Mouse (Mus musculus): ENCODE results near the gene Gm37240.
A peak's percentile ranks its signal among the peaks of the same experiment; 100 is the strongest.

Gm37240 gene

DNA sequence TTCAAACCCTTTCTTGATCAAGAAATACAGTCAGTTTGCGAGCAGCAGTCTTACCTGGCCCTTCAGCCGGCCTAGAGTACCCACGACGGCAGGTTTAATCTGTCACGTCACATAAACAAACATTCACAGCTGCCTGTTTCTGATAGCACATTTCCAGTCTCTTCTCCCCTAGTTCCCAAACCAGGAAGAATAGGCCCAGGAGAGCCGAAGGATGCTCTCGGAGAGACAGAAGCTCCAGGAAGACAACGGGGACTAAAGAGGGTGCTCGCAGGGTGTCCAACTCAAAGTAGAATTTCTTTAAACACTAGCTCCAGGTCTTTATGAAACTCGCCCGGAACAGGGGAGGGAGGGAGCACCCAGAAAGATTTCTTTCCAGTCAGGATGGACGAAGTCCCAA is 1408.4 kb downstream of the Gm37240 start:
- DNase-seq, result no peak

DNA sequence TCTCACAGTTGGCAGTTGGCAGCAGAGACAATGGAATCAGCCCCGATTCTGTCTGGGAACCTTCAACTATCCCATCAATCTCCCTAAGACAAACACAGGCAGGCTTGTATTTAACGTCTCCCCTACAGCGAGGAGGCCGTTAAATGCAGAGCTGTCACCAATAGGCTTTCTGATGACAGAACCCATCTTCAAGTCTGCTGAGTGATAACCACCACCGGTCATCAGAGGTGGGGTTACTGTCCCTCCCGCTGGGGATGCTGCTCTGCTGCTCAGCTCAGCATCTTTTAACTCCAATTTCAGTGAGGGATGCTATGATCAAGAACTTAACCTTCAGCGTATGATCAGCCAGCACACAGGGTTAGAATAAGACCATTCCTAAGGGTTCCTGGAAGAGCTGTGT is 1409.1 kb downstream of the Gm37240 start:
- DNase-seq, result no peak

DNA sequence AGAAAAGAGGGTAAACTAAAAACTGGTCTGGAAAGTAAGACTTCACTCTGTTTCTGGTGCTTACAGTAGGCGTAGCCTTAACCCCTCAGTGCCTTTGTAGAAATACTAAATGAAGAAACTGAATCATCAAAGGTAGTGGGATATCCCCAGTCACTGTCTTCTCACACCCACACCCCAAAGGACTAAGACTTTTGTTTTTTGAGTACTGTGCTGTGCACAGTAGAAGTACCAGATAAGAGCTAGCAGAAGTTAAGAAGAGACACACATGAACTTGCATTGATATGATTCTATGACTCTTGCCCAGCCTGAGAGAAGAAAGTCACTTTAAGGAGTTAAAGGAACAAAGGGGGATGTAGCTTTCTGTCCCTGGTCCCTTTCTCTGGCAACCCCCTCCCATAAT is 1409.8 kb downstream of the Gm37240 start:
- no peak for DNase-seq

DNA sequence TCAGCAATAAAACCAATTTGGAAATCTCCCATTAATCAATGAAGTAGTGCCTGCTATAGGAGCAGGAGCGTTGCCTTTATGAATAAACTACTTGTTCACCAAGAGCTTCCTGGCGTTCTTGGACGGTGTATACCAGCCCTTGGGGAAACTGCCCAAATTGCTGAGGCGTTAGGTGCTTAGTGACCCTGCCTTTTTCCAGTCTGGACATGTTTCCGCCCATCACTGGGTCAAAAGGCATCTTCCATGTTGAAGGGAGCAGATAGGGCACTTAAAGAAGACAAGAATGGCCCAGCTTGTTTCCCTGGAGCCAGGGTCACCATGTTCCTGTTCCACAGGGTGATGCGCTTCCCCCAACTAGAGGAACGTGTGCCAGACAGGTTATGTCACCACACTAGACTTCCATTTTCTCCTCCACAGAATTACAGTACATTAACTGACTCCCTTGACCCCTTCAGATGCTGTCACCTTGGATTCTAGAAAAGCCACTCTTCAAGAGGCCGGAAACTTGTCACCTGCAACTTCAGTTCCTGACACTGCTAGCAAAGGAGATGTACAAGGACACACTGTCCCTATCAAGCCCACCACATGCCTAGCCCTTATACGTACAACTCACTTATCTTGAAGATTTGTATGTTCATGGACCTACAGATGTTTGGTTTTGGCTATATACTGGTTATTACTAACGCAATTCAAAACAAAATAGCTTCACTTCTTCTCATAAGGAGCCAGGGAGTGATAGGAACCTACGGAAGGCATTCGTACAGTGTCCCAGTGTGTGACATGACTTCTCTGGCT is 1412.1 kb downstream of the Gm37240 start:
- DNase-seq, result no peak

DNA sequence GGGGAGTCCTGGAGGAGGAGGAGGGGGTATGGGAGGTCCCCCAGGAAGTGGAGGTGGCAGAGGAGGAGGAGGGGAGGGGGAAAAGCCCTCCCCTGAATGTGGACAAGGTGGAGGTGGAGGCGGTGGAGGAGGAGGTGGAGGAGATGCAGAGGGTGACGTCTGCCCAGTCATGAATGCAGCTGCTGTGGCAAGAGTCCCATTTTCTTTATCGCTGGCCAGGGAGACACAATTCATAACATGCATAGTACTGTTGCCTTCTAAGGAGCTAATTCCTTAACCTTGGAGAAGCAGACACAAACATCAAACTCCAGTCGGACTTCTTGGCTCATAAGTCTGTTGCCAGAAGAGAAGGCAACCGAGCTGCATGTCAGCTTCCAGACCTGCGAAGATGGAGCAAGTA is 1412.9 kb downstream of the Gm37240 start:
- no peak for DNase-seq

DNA sequence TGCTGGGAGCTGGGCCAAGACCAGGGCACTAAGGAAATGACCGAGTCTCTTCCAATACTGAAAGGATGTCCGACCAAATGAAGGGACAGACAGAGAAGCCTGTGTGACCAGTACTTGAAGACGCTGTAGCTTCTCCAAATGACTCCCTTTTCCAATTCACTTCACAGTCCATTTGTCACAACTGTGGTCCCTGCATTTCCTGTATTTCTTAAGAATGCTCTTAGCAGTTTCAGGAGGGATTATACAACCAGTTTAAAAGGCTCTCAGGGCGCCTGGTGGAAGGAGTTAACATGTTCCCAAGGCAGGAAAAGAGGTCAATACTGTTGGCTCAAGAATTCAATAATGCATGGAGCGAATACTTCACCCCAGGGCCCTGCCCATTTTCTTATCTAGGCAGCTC is 1414.4 kb downstream of the Gm37240 start:
- DNase-seq, result peak; percentile 38

DNA sequence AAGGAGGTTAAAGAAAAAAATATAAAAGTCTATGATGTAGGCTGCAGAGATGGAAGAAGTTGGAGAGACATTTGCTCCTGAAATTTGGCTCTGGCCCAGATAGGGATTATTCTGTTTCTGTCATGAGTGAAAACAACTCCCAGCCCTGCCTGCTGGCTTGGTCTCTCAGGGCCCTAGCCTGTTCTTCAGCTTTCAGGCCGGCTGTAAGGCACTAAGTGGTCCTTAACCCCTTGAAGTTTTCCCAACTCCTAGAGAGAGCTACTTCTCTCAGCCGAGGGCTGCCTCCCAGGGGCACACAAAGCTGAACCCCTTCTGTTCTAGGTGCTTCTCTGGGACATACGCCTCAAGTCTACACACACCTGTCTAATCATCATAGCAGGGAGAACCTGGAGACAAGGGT is 1414.8 kb downstream of the Gm37240 start:
- peak; percentile 33 for DNase-seq

DNA sequence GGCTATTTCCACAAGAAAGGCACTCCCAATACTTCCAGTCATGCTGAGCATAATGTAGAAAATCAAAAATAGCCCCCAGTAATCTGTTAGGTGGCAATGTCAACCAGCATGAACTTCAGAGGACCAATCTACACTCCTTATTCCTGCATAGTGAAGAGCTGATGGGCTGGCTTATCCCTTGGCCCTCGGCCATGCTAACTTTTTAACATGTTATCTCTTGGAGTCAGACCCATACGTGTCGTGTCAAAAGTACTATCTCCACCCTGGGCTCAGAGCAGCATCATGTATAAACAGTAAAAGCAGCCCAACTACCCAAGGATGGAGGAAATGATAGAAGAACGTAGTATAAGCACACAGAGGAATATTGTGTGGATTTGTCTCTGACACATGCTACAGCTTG is 1416.2 kb downstream of the Gm37240 start:
- no peak for DNase-seq

DNA sequence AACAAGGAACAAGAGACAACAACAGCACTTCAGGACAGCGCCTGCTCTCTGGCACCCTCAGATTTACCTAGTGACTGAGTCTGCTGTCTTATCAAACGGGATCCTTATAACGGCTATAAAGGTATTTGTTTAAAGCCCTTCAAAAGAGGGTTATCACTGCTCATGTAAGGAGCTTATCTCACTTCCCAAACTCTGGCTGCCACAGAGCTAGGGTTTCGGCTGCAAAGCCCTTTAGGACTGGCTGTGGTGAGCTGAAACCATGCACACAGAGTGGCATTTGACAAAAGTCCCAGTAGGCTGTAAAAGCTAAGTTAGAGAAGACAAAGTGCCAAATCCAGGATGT is 1419.2 kb downstream of the Gm37240 start:
- no peak for DNase-seq

DNA sequence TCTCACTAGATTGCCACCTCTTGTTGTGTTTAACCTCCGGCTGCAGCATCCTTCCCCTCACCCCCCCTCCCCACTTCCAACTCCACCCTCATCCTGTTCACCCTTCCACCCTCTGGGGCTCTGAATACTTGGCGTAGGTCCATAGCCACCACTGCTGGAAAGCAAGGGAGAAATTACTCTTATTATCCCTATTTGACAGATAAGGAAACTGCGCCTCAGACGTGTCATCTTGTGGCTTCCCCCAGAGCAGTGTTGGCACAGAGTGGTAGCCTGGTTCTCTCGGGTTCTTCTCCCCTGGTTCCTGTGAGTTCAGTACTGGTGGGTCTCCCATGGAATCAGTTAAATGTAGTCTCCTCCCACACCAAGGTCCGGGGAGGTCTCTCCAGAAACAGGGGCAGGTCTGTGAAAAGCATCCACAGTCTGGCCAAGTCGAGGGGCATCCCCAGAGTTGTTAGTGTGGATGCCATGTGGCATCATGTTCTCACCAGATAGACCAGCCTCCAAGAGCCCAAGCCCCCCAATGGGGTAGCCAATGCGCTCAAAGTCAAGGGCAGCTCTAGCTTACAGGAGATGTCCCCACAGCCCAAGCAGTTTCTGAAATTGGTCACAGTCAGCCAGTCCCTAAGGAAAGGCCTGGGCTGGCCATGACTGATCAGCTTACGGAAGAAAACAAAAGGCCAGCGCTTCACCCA is 1419.8 kb downstream of the Gm37240 start:
- DNase-seq, result no peak

DNA sequence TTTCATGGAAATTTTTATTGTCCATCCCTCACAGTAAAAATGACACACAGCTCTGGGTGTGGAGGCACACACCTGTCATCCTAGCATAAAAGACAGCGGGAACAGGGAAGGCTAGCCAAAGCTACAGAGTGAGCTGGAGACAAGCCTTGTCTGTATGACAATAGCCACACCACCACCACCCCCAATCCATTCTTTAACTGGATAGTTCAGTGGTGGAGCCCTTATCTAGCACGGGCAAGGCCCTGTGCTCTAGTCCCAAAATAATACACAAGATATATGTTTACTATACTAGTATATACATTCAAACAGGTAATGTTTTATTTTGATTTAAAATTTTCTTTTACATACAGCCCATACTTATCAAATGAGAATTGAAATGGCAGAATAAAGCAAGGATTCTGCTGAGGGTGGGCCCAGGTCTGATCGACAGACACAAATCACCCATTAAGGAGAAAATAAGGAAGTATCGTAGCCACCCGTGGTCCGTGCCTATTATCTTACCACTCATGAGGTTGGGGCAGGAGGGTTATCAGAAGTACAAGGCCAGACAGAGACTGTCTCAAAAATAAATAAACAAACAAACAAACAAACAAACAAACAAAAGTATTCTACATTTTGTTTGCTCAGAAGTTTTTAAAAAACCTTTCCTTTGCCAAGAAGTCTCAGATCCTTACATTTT is 1421.4 kb downstream of the Gm37240 start:
- no peak for DNase-seq

DNA sequence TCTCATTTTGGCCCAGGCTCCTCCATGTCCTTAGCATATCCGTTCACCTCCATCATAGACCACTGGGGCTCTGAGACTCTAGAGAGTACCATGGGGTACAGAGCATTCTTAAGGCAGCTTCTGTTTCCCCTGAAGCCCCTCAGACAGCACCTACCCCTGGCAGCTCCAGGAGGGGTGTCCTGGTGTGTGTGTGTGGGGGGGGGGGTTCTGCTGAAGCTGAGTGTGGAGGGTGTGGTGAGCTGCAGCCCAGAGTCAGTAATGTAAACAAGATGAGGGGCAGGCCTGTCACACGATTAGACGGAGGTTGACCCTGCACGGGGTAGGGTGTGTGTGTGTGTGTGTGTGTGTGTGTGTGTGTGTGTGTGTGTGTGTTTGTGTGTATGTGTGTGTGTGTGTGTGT is 1425.6 kb downstream of the Gm37240 start:
- no peak for DNase-seq

DNA sequence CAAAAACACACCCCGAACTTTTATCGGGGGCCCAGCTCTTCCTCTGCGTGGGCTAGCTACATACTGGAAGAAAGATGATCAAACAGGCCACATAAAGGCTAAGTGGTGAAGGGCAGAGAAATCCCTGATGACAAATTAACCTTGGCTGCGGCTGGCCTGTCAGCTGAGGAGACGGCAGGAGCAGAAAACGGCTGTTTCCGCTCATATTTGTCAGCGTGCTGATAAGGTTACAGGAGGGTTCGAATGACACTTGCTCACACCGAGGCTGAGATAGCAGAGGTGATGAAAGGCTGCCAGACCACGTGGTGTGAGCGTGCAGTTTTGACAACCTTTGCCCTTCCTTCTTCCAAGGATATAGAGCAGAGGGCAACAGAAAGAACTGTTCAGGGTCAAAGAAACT is 1426.4 kb downstream of the Gm37240 start:
- DNase-seq, result no peak

DNA sequence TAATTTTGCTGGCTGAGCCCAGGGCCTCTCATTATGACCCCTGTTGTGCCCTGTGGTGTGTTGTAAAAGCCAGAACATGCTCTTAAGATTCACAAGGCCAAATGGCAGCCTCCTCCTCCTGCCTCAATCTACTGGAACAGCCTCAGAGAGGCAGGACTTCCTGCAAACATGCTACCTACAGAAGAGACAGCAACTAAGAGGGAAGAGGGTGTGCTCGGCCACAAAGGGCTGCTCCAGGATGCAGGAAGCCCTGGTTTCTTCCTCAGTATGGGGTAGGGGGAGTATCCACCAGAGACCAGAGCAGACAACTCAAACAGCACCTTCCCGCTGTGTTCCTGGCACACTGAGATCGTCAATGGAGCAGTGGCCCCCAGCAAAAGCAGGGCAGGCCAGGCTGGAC is 1426.8 kb downstream of the Gm37240 start:
- no peak for DNase-seq

DNA sequence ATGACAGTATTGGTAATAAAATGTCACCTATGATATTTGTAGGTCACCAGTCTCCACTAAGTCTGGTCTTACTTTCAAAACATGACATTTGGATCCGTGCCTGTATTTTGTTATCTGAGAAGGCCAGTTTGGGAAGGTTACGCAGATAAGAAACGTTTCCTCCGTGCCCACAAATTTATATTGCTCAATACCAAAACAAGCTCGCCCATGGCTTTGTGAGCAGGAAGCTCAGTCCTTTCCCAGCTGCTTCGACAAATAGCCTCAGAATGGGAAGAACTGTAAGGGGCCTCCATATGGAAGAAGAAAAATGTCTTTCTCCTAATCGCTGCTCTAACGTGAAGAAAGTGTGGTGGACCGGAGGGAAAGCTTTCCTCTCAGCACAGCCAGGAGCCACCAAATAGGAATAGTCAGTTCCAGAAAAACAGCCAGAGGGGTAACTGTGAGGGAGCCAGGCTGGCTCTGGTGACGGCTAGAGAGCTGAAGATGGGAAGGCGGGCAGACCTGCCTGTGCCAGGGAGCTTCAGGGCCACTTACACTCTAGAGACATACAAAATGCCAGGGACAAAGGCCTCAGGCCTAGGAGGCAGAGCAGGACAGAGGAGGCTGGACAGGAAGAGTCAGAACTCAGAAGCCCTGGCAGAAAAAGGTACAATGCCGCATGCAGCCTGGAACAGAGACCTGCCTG is 1431.4 kb downstream of the Gm37240 start:
- DNase-seq, result no peak

DNA sequence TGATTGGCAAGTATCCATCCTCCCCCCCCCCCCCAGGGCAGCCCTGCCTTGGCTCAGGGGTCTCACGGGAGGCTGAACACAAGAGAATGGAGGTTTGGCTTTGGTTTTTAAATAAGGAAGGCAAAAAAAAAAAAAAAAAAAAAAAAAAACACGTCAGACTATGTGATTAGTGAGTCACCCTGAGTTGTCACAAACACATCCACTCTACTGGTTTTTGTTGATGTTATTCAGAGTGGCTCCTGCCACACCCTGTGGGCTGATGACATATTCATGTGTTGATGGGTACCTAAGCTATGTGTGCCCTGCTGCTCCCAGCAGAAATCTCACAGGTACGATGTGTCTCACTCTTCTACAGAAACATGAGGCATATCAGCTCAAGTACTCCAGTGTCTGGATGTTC is 1436.7 kb downstream of the Gm37240 start:
- DNase-seq, result no peak

DNA sequence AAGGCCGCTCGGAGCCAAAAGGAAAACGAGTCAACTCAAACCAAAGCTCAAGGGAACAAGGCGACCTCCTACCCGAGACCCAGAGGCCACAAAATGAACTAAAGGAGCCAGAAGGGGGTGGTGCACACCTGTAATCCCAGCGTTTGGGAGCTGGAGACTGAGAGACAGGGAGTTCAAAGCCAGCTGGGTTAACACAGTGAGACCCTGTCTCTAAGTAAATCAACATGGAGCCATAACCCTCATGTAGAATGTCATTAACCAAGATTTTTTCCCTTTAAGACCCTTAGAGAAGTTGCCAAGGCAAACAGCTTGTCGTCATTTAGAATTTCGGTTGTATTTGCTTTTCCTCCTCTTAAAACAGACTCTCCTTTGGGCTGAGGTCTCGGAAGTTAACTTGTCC is 1438.3 kb downstream of the Gm37240 start:
- DNase-seq, result no peak

DNA sequence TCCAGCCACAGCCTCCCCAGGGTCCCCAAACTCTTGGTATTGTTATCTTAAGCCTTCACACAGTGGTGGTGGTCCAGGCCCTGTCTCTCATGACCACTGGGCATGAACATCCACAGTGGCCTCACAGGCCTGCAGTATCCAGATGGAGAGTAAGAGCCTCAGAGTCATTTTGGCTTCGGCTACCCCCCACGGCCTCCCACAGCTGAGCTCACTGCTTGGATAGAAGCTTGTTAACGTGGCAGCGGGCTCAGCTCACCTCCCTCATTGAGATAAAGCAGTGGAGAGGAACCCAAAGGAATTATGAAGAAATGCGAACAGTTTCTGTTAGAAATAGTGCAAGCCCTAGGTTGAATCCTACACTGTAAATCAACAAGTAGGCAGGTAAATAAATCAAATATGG is 1439.5 kb downstream of the Gm37240 start:
- no peak for DNase-seq

Data from retina, postnatal 1 day (tissue).